Mouse (Mus musculus) left cerebral cortex, postnatal 4 days (tissue): Measurements from ENCODE around the gene Sema3c. TPM values are rescaled to one million over a fixed set of nuclear protein-coding genes. Genes with fewer than 3 reads are reported as not detected.

Experiments
- DNase-seq: peaks from one replicate; pipeline ENCODE4 v3.0.0-alpha.2; 2022
- intact Hi-C: fragments of 180-260 bp; cut with DNase I; formaldehyde crosslinking; loops from one replicate; pipeline ENCODE4 v1.15.1; 2025
- total RNA-seq, 2 experiments: library from RNA; stranded (reverse); gene quantifications; 2 replicates each; pipeline ENCODE4 v1.2.3; 2021

Gene Sema3c
- total RNA-seq, 2 experiments from 2014 or later: 24.6 TPM

- intact Hi-C loops: no loop called here
- no peak for DNase-seq
Measured at GRCm38 (mm10) chr5:17639519-17639918, 65.4 kb downstream of the Sema3c start.

GRCm38 (mm10) chr5:17647643-17648226, 73.7 kb downstream of the Sema3c start:
- DNase-seq: no peak
- intact Hi-C loops: no loop called here

- intact Hi-C loops: no loop called here
- DNase-seq: no peak
Measured at GRCm38 (mm10) chr5:17648865-17649542, 74.9 kb downstream of the Sema3c start.

GRCm38 (mm10) chr5:17661223-17661622, 87.1 kb downstream of the Sema3c start:
- DNase-seq: no peak
- intact Hi-C loops: no loop called here

GRCm38 (mm10) chr5:17671356-17671755, 97.3 kb downstream of the Sema3c start:
- no peak for DNase-seq
- intact Hi-C loops: no loop called here

GRCm38 (mm10) chr5:17680862-17681261, 106.8 kb downstream of the Sema3c start:
- intact Hi-C loops: loop anchor here (10.0 kb wide), 1 partner anchor 84 kb away; no protein-coding TSS in a partner anchor

GRCm38 (mm10) chr5:17689121-17689520, 115.0 kb downstream of the Sema3c start:
- intact Hi-C loops: loop anchor here (10.0 kb wide), 1 partner anchor 76 kb away; no protein-coding TSS in a partner anchor
- no peak for DNase-seq

More at GRCm38 (mm10) chr5:17680862-17681261, 106.8 kb downstream of the Sema3c start:
- no peak for DNase-seq

- intact Hi-C loops: loop anchor here (10.0 kb wide), 1 partner anchor 75 kb away; no protein-coding TSS in a partner anchor
- no peak for DNase-seq
Measured at GRCm38 (mm10) chr5:17689604-17690003, 115.5 kb downstream of the Sema3c start.

GRCm38 (mm10) chr5:17695366-17695765, 121.3 kb downstream of the Sema3c start:
- DNase-seq: no peak

GRCm38 (mm10) chr5:17698905-17699304, 124.8 kb downstream of the Sema3c start:
- intact Hi-C loops: no loop called here
- no peak for DNase-seq

More at GRCm38 (mm10) chr5:17695366-17695765, 121.3 kb downstream of the Sema3c start:
- intact Hi-C loops: no loop called here

- DNase-seq: no peak
- intact Hi-C loops: no loop called here
Measured at GRCm38 (mm10) chr5:17704160-17704559, 130.1 kb downstream of the Sema3c start.

GRCm38 (mm10) chr5:17707086-17707485, 133.0 kb downstream of the Sema3c start:
- intact Hi-C loops: no loop called here
- no peak for DNase-seq

- intact Hi-C loops: no loop called here
Measured at GRCm38 (mm10) chr5:17712374-17712773, 138.3 kb downstream of the Sema3c start.

GRCm38 (mm10) chr5:17715206-17715605, 141.1 kb downstream of the Sema3c start:
- intact Hi-C loops: no loop called here
- DNase-seq: no peak

More at GRCm38 (mm10) chr5:17712374-17712773, 138.3 kb downstream of the Sema3c start:
- no peak for DNase-seq

GRCm38 (mm10) chr5:17720011-17720410, 145.9 kb downstream of the Sema3c start:
- DNase-seq: no peak
- intact Hi-C loops: no loop called here

- DNase-seq: no peak
- intact Hi-C loops: no loop called here
Measured at GRCm38 (mm10) chr5:17724031-17724430, 149.9 kb downstream of the Sema3c start.

GRCm38 (mm10) chr5:17728047-17728446, 154.0 kb downstream of the Sema3c start:
- intact Hi-C loops: no loop called here

GRCm38 (mm10) chr5:17739805-17740204, 165.7 kb downstream of the Sema3c start:
- intact Hi-C loops: no loop called here

More at GRCm38 (mm10) chr5:17728047-17728446, 154.0 kb downstream of the Sema3c start:
- DNase-seq: no peak

GRCm38 (mm10) chr5:17746520-17746919, 172.4 kb downstream of the Sema3c start:
- intact Hi-C loops: no loop called here
- DNase-seq: no peak

More at GRCm38 (mm10) chr5:17739805-17740204, 165.7 kb downstream of the Sema3c start:
- no peak for DNase-seq

GRCm38 (mm10) chr5:17747143-17747542, 173.1 kb downstream of the Sema3c start:
- DNase-seq: no peak
- intact Hi-C loops: no loop called here

- DNase-seq: no peak
- intact Hi-C loops: no loop called here
Measured at GRCm38 (mm10) chr5:17748293-17748692, 174.2 kb downstream of the Sema3c start.

- DNase-seq: no peak
- intact Hi-C loops: no loop called here
Measured at GRCm38 (mm10) chr5:17753471-17754005, 179.5 kb downstream of the Sema3c start.
